Mouse (Mus musculus): ENCODE results near the gene Cpeb4. TPM values are rescaled to one million over a fixed set of nuclear protein-coding genes. Genes with fewer than 3 reads are reported as not detected.

Cpeb4 gene
- polyA plus RNA-seq, 1 experiment from 2014 or later: 5.4 TPM

- H3K27me3 ChIP-seq (ENCODE audit: insufficient read depth, poor library complexity, severe bottlenecking): no peaks in the 10 kb centered on the region
- H3K27ac ChIP-seq: no peak overlapping the region
- no peaks in the 10 kb centered on the region for H3K9me3 ChIP-seq
- DNase-seq (ENCODE audit: low spot score): no peak
- H3K4me3 ChIP-seq: no peak overlapping the region
- H3K4me1 ChIP-seq: peaks cover 15% of the 10 kb centered on the region
- WGBS: 86% methylated on average over 1 of the region's 1 CpGs
- peaks cover 8% of the 10 kb centered on the region; the same call in 1 of the 2 replicates for H3K36me3 ChIP-seq
Measured at GRCm38 (mm10) chr11:31888229-31888628, 16.2 kb downstream of the Cpeb4 start.

- WGBS: 35% methylated on average over 3 of the region's 3 CpGs
Measured at GRCm38 (mm10) chr11:31892152-31892551, 20.1 kb downstream of the Cpeb4 start.

GRCm38 (mm10) chr11:31893639-31894038 is 21.6 kb downstream of the Cpeb4 start:
- peak overlapping the region; percentile 67 for H3K27ac ChIP-seq
- 48% methylated on average over 2 of the region's 2 CpGs for WGBS
- H3K9me3 ChIP-seq: no peaks in the 10 kb centered on the region
- H3K27me3 ChIP-seq (ENCODE audit: insufficient read depth, poor library complexity, severe bottlenecking): no peaks in the 10 kb centered on the region
- DNase-seq (ENCODE audit: low spot score): no peak
- 0 out of 2 replicates have a peak overlapping the region, but pooled peaks have one; percentile 5 for H3K4me3 ChIP-seq
- peaks cover 34% of the 10 kb centered on the region for H3K4me1 ChIP-seq
- peaks cover 8% of the 10 kb centered on the region; the same call in 1 of the 2 replicates for H3K36me3 ChIP-seq

More at GRCm38 (mm10) chr11:31892152-31892551, 20.1 kb downstream of the Cpeb4 start:
- no peak for DNase-seq (ENCODE audit: low spot score)
- Histone ChIP-seq H3K9me3 (no peaks in the 10 kb centered on the region), H3K4me1 (peaks cover 34% of the 10 kb centered on the region), H3K36me3 (peaks cover 8% of the 10 kb centered on the region; the same call in 1 of the 2 replicates), H3K27ac (peak overlapping the region; percentile 64), H3K27me3 (ENCODE audit: insufficient read depth, poor library complexity, severe bottlenecking) (no peaks in the 10 kb centered on the region), H3K4me3 (no peak overlapping the region)

- Histone ChIP-seq H3K36me3 (no peaks in the 10 kb centered on the region), H3K27ac (peak overlapping the region; percentile 59; the same call in 1 of the 2 replicates), H3K27me3 (ENCODE audit: insufficient read depth, poor library complexity, severe bottlenecking) (no peaks in the 10 kb centered on the region), H3K9me3 (no peaks in the 10 kb centered on the region), H3K4me1 (peaks cover 55% of the 10 kb centered on the region), H3K4me3 (no peak overlapping the region)
- 74% methylated on average over 4 of the region's 4 CpGs for WGBS
- no peak for DNase-seq (ENCODE audit: low spot score)
Measured at GRCm38 (mm10) chr11:31896065-31896792, 24.2 kb downstream of the Cpeb4 start.

GRCm38 (mm10) chr11:31896905-31897304 is 24.9 kb downstream of the Cpeb4 start:
- WGBS: 70% methylated on average over 3 of the region's 3 CpGs
- Histone ChIP-seq H3K4me3 (no peak overlapping the region), H3K9me3 (no peaks in the 10 kb centered on the region), H3K36me3 (no peaks in the 10 kb centered on the region), H3K27ac (no peak overlapping the region), H3K27me3 (ENCODE audit: insufficient read depth, poor library complexity, severe bottlenecking) (no peaks in the 10 kb centered on the region), H3K4me1 (peaks cover 58% of the 10 kb centered on the region)
- DNase-seq (ENCODE audit: low spot score): no peak

- Histone ChIP-seq H3K4me1 (peaks cover 54% of the 10 kb centered on the region), H3K27ac (peak overlapping the region; percentile 60)
- DNase-seq (ENCODE audit: low spot score): no peak
Measured at GRCm38 (mm10) chr11:31899166-31899565, 27.2 kb downstream of the Cpeb4 start.

GRCm38 (mm10) chr11:31900736-31901135 is 28.7 kb downstream of the Cpeb4 start:
- 11% methylated on average over 1 of the region's 1 CpGs for WGBS

More at GRCm38 (mm10) chr11:31899166-31899565, 27.2 kb downstream of the Cpeb4 start:
- Histone ChIP-seq H3K9me3 (no peaks in the 10 kb centered on the region), H3K27me3 (ENCODE audit: insufficient read depth, poor library complexity, severe bottlenecking) (no peaks in the 10 kb centered on the region), H3K36me3 (no peaks in the 10 kb centered on the region), H3K4me3 (no peak overlapping the region)

GRCm38 (mm10) chr11:31902251-31903001 is 30.4 kb downstream of the Cpeb4 start:
- H3K4me1 ChIP-seq: peaks cover 49% of the 10 kb centered on the region
- H3K27ac ChIP-seq: peak overlapping the region; percentile 88
- WGBS: 30% methylated on average over 1 of the region's 1 CpGs

More at GRCm38 (mm10) chr11:31900736-31901135, 28.7 kb downstream of the Cpeb4 start:
- H3K4me3 ChIP-seq: peak overlapping the region; percentile 31
- no peaks in the 10 kb centered on the region for H3K36me3 ChIP-seq
- H3K4me1 ChIP-seq: peaks cover 50% of the 10 kb centered on the region
- no peaks in the 10 kb centered on the region for H3K9me3 ChIP-seq
- DNase-seq (ENCODE audit: low spot score): no peak
- no peaks in the 10 kb centered on the region for H3K27me3 ChIP-seq (ENCODE audit: insufficient read depth, poor library complexity, severe bottlenecking)
- H3K27ac ChIP-seq: peak overlapping the region; percentile 88

GRCm38 (mm10) chr11:31906499-31906898 is 34.5 kb downstream of the Cpeb4 start:
- Histone ChIP-seq H3K27me3 (ENCODE audit: insufficient read depth, poor library complexity, severe bottlenecking) (no peaks in the 10 kb centered on the region), H3K4me3 (no peak overlapping the region), H3K9me3 (no peaks in the 10 kb centered on the region), H3K36me3 (no peaks in the 10 kb centered on the region), H3K27ac (no peak overlapping the region), H3K4me1 (peaks cover 28% of the 10 kb centered on the region)
- no peak for DNase-seq (ENCODE audit: low spot score)

More at GRCm38 (mm10) chr11:31902251-31903001, 30.4 kb downstream of the Cpeb4 start:
- H3K36me3 ChIP-seq: no peaks in the 10 kb centered on the region
- no peaks in the 10 kb centered on the region for H3K9me3 ChIP-seq
- no peak for DNase-seq (ENCODE audit: low spot score)
- no peaks in the 10 kb centered on the region for H3K27me3 ChIP-seq (ENCODE audit: insufficient read depth, poor library complexity, severe bottlenecking)
- H3K4me3 ChIP-seq: no peak overlapping the region

GRCm38 (mm10) chr11:31907650-31908049 is 35.6 kb downstream of the Cpeb4 start:
- no peak for DNase-seq (ENCODE audit: low spot score)
- 46% methylated on average over 1 of the region's 1 CpGs for WGBS
- Histone ChIP-seq H3K36me3 (no peaks in the 10 kb centered on the region), H3K4me1 (peaks cover 17% of the 10 kb centered on the region; the same call in 1 of the 2 replicates), H3K9me3 (no peaks in the 10 kb centered on the region), H3K4me3 (no peak overlapping the region), H3K27me3 (ENCODE audit: insufficient read depth, poor library complexity, severe bottlenecking) (no peaks in the 10 kb centered on the region), H3K27ac (no peak overlapping the region)

- Histone ChIP-seq H3K9me3 (no peaks in the 10 kb centered on the region), H3K4me1 (peaks cover 4% of the 10 kb centered on the region; the same call in 1 of the 2 replicates), H3K4me3 (no peak overlapping the region), H3K36me3 (no peaks in the 10 kb centered on the region), H3K27me3 (ENCODE audit: insufficient read depth, poor library complexity, severe bottlenecking) (no peaks in the 10 kb centered on the region), H3K27ac (no peak overlapping the region)
- DNase-seq (ENCODE audit: low spot score): no peak
Measured at GRCm38 (mm10) chr11:31912958-31913357, 40.9 kb downstream of the Cpeb4 start.

GRCm38 (mm10) chr11:31917769-31918168 is 45.8 kb downstream of the Cpeb4 start:
- H3K4me1 ChIP-seq: peaks cover 4% of the 10 kb centered on the region; the same call in 1 of the 2 replicates
- H3K9me3 ChIP-seq: no peaks in the 10 kb centered on the region
- no peak overlapping the region for H3K4me3 ChIP-seq
- no peak for DNase-seq (ENCODE audit: low spot score)
- no peaks in the 10 kb centered on the region for H3K27me3 ChIP-seq (ENCODE audit: insufficient read depth, poor library complexity, severe bottlenecking)
- WGBS: 100% methylated on average over 1 of the region's 1 CpGs
- no peak overlapping the region for H3K27ac ChIP-seq
- H3K36me3 ChIP-seq: peaks cover 14% of the 10 kb centered on the region

GRCm38 (mm10) chr11:31930051-31930450 is 58.0 kb downstream of the Cpeb4 start:
- no peak overlapping the region for H3K27ac ChIP-seq
- H3K4me3 ChIP-seq: no peak overlapping the region
- peaks cover 66% of the 10 kb centered on the region for H3K36me3 ChIP-seq
- no peaks in the 10 kb centered on the region for H3K27me3 ChIP-seq (ENCODE audit: insufficient read depth, poor library complexity, severe bottlenecking)
- 89% methylated on average over 10 of the region's 10 CpGs for WGBS
- no peaks in the 10 kb centered on the region for H3K9me3 ChIP-seq
- no peak for DNase-seq (ENCODE audit: low spot score)
- no peaks in the 10 kb centered on the region for H3K4me1 ChIP-seq

All from heart, embryonic 10.5 days (tissue).